Mouse (Mus musculus): ENCODE data around the gene Slco3a1. TPM values are rescaled to one million over a fixed set of nuclear protein-coding genes. Genes with fewer than 3 reads are reported as not detected.

Slco3a1 gene
- total RNA-seq, 1 experiment from 2014 or later: 1.8 TPM

GRCm38 (mm10) chr7:74531468-74532097 lies 23.0 kb downstream of the Slco3a1 start:
- no peak for ATAC-seq (replicated peaks; ENCODE audit: insufficient number of reproducible peaks, low FRiP score, low TSS enrichment, poor library complexity, severe bottlenecking)

GRCm38 (mm10) chr7:74529877-74530276 lies 24.7 kb downstream of the Slco3a1 start:
- ATAC-seq (replicated peaks; ENCODE audit: insufficient number of reproducible peaks, low FRiP score, low TSS enrichment, poor library complexity, severe bottlenecking): no peak

- ATAC-seq (replicated peaks; ENCODE audit: insufficient number of reproducible peaks, low FRiP score, low TSS enrichment, poor library complexity, severe bottlenecking): no peak
These were observed 25.3 kb downstream of the Slco3a1 start for GRCm38 (mm10) chr7:74529183-74529757.

GRCm38 (mm10) chr7:74528182-74528581 lies 26.4 kb downstream of the Slco3a1 start:
- ATAC-seq (replicated peaks; ENCODE audit: insufficient number of reproducible peaks, low FRiP score, low TSS enrichment, poor library complexity, severe bottlenecking): no peak

- no peak for ATAC-seq (replicated peaks; ENCODE audit: insufficient number of reproducible peaks, low FRiP score, low TSS enrichment, poor library complexity, severe bottlenecking)
These were observed 26.9 kb downstream of the Slco3a1 start for GRCm38 (mm10) chr7:74527689-74528088.

GRCm38 (mm10) chr7:74526030-74526429 lies 28.6 kb downstream of the Slco3a1 start:
- ATAC-seq (replicated peaks; ENCODE audit: insufficient number of reproducible peaks, low FRiP score, low TSS enrichment, poor library complexity, severe bottlenecking): no peak

- no peak for ATAC-seq (replicated peaks; ENCODE audit: insufficient number of reproducible peaks, low FRiP score, low TSS enrichment, poor library complexity, severe bottlenecking)
These were observed 29.0 kb downstream of the Slco3a1 start for GRCm38 (mm10) chr7:74525586-74525985.

- ATAC-seq (replicated peaks; ENCODE audit: insufficient number of reproducible peaks, low FRiP score, low TSS enrichment, poor library complexity, severe bottlenecking): no peak
These were observed 30.2 kb downstream of the Slco3a1 start for GRCm38 (mm10) chr7:74524188-74524971.

GRCm38 (mm10) chr7:74523086-74523485 lies 31.5 kb downstream of the Slco3a1 start:
- ATAC-seq (replicated peaks; ENCODE audit: insufficient number of reproducible peaks, low FRiP score, low TSS enrichment, poor library complexity, severe bottlenecking): no peak

- no peak for ATAC-seq (replicated peaks; ENCODE audit: insufficient number of reproducible peaks, low FRiP score, low TSS enrichment, poor library complexity, severe bottlenecking)
These were observed 32.3 kb downstream of the Slco3a1 start for GRCm38 (mm10) chr7:74522260-74522659.

- no peak for ATAC-seq (replicated peaks; ENCODE audit: insufficient number of reproducible peaks, low FRiP score, low TSS enrichment, poor library complexity, severe bottlenecking)
These were observed 35.2 kb downstream of the Slco3a1 start for GRCm38 (mm10) chr7:74519386-74519785.

- no peak for ATAC-seq (replicated peaks; ENCODE audit: insufficient number of reproducible peaks, low FRiP score, low TSS enrichment, poor library complexity, severe bottlenecking)
These were observed 35.8 kb downstream of the Slco3a1 start for GRCm38 (mm10) chr7:74518776-74519175.

GRCm38 (mm10) chr7:74518255-74518654 lies 36.3 kb downstream of the Slco3a1 start:
- no peak for ATAC-seq (replicated peaks; ENCODE audit: insufficient number of reproducible peaks, low FRiP score, low TSS enrichment, poor library complexity, severe bottlenecking)

- no peak for ATAC-seq (replicated peaks; ENCODE audit: insufficient number of reproducible peaks, low FRiP score, low TSS enrichment, poor library complexity, severe bottlenecking)
These were observed 43.9 kb downstream of the Slco3a1 start for GRCm38 (mm10) chr7:74510676-74511075.

- ATAC-seq (replicated peaks; ENCODE audit: insufficient number of reproducible peaks, low FRiP score, low TSS enrichment, poor library complexity, severe bottlenecking): no peak
These were observed 46.4 kb downstream of the Slco3a1 start for GRCm38 (mm10) chr7:74508205-74508604.

- no peak for ATAC-seq (replicated peaks; ENCODE audit: insufficient number of reproducible peaks, low FRiP score, low TSS enrichment, poor library complexity, severe bottlenecking)
These were observed 47.7 kb downstream of the Slco3a1 start for GRCm38 (mm10) chr7:74506856-74507255.

- no peak for ATAC-seq (replicated peaks; ENCODE audit: insufficient number of reproducible peaks, low FRiP score, low TSS enrichment, poor library complexity, severe bottlenecking)
These were observed 48.9 kb downstream of the Slco3a1 start for GRCm38 (mm10) chr7:74505635-74506034.

GRCm38 (mm10) chr7:74501187-74501586 lies 53.4 kb downstream of the Slco3a1 start:
- ATAC-seq (replicated peaks; ENCODE audit: insufficient number of reproducible peaks, low FRiP score, low TSS enrichment, poor library complexity, severe bottlenecking): no peak

- ATAC-seq (replicated peaks; ENCODE audit: insufficient number of reproducible peaks, low FRiP score, low TSS enrichment, poor library complexity, severe bottlenecking): no peak
These were observed 55.1 kb downstream of the Slco3a1 start for GRCm38 (mm10) chr7:74499470-74499869.
